ENCODE assay signal across 28 mouse cellular contexts in the genomic region with DNA sequence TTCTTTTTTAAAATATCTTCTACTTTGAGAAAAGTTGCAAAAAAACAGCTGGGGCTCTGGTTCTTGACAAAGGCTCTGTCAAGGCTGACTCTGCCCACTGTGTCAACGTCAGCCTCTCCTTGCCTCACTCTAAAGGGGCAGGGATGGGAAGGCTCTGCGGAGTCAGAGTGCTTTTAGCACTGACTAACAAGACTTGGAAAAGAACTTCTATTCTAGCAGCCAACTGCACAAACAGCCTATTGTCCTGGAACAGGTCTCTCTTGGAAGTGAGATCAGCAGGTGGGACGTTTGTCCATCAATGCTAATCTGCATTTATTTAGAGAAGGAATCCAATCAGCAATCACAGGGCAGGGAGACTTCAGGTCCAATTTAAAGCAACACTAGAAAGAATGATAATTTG. TPM values are rescaled to one million over a fixed set of nuclear protein-coding genes. Genes with fewer than 3 reads are reported as not detected.
DNase-seq lines count a peak whose midpoint lies in the region; ATAC-seq and TF ChIP-seq lines count a peak whose summit lies in the region.
"Had no signal": no experiment of that assay in that cellular context is flagged by ENCODE, and none has a peak within 500 bp of the region (broad histone marks: within the 10 kb centered on the region; RNA-seq: fewer than 3 reads in every experiment).

No protein-coding gene starts in this region.

- no peaks in the 10 kb centered on the region for H3K9me3 ChIP-seq in forebrain, embryonic 12.5 days
- H3K9me3 ChIP-seq in forebrain, embryonic 10.5 days = no peaks in the 10 kb centered on the region
- no peaks in the 10 kb centered on the region for H3K9me3 ChIP-seq in ES-Bruce4 (replicated peaks; ENCODE audit: control insufficient read depth, insufficient read depth, low read length, poor library complexity, severe bottlenecking)
- no peaks in the 10 kb centered on the region for H3K9me3 ChIP-seq in ES-E14 (ENCODE audit: control insufficient read depth, insufficient read depth, low read depth, low read length)
- no peaks in the 10 kb centered on the region for H3K9me3 ChIP-seq in heart, embryonic 11.5 days (replicated peaks; ENCODE audit: control insufficient read depth, low read length)
- H3K9me3 ChIP-seq: embryonic facial prominence, embryonic 12.5 days; embryonic facial prominence, embryonic 15.5 days; G1E; heart, embryonic 12.5 days; heart, embryonic 15.5 days; hindbrain, embryonic 12.5 days; hindbrain, embryonic 15.5 days; kidney, embryonic 15.5 days had no signal

- in situ Hi-C loops in ES-E14 (cut with MboI; ENCODE audit: low sequenced_read_pairs in 2 of 2, unreplicated experiment in 2 of 2) = no loop called here

- DNase-seq in forebrain, embryonic 10.5 days (ENCODE audit: extremely low spot score, low spot score) = no peak
- DNase-seq in ES-E14 (ENCODE audit: low read depth, low spot score) (peak; percentile 55), ZHBTc4 (ENCODE audit: low read depth, low spot score) (peak; percentile 79)
- DNase-seq in urinary bladder, postnatal 36 days (ENCODE audit: low spot score in 2 of 2) = no peak
- DNase-seq in kidney, adult 8-10 months = no peak
- DNase-seq: adrenal gland, postnatal 10 days; B cell, adult 2 months; cerebellum, adult 18-20 months; cerebellum, adult 9-10 months; cerebellum, postnatal 14 days; gastrocnemius, postnatal 10 days; gastrocnemius, postnatal 36 days; heart, postnatal 10 days; kidney, adult 2 months had no signal

- TF ChIP-seq CTCF in ES-Bruce4 (IDR thresholded peaks at IDR 0.05; ENCODE audit: low read depth, low read length) = no peak

- no peak overlapping the region for H3K4me3 ChIP-seq in forebrain, embryonic 12.5 days (replicated peaks)
- H3K4me3 ChIP-seq in forebrain, embryonic 10.5 days = no peak overlapping the region
- H3K4me3 ChIP-seq in ES-Bruce4 (ENCODE audit: low read depth, low read length) (no peak overlapping the region), ES-E14 (ENCODE audit: insufficient read depth in 1 of 2, low read depth in 1 of 2, low read length in 2 of 2, poor library complexity in 1 of 2, severe bottlenecking in 1 of 2) (no peak overlapping the region)
- no peak overlapping the region for H3K4me3 ChIP-seq in heart, embryonic 11.5 days (ENCODE audit: low read depth, low read length)
- H3K4me3 ChIP-seq: embryonic facial prominence, embryonic 12.5 days; embryonic facial prominence, embryonic 15.5 days; heart, embryonic 12.5 days; heart, embryonic 15.5 days; hindbrain, embryonic 12.5 days; hindbrain, embryonic 15.5 days; kidney, embryonic 15.5 days had no signal

- H3K36me3 ChIP-seq in forebrain, embryonic 12.5 days (replicated peaks) = peaks cover 81% of the 10 kb centered on the region
- H3K36me3 ChIP-seq in forebrain, embryonic 10.5 days (replicated peaks) = peaks cover 97% of the 10 kb centered on the region
- H3K36me3 ChIP-seq in ES-Bruce4 (ENCODE audit: control insufficient read depth, insufficient read depth, low read length, poor library complexity, severe bottlenecking) = peaks cover 71% of the 10 kb centered on the region
- peaks cover 23% of the 10 kb centered on the region for H3K36me3 ChIP-seq in ES-E14 (ENCODE audit: control insufficient read depth, insufficient read depth, low read length, poor library complexity, severe bottlenecking)
- H3K36me3 ChIP-seq in heart, embryonic 11.5 days (ENCODE audit: control insufficient read depth, insufficient read depth, low read length) = peaks cover 15% of the 10 kb centered on the region

- peak overlapping the region; percentile 31; the same call in 1 of the 2 replicates for H3K27ac ChIP-seq in forebrain, embryonic 12.5 days
- H3K27ac ChIP-seq in forebrain, embryonic 10.5 days = no peak overlapping the region
- H3K27ac ChIP-seq in ES-Bruce4 (ENCODE audit: insufficient read depth, low read length) (no peak overlapping the region), ES-E14 (ENCODE audit: insufficient read depth, low read depth, low read length, poor library complexity, severe bottlenecking) (no peak overlapping the region; the same call in 1 of the 2 replicates)
- H3K27ac ChIP-seq in heart, embryonic 11.5 days (ENCODE audit: low read depth, low read length) = no peak overlapping the region
- H3K27ac ChIP-seq: embryonic facial prominence, embryonic 12.5 days; embryonic facial prominence, embryonic 15.5 days; heart, embryonic 15.5 days; hindbrain, embryonic 12.5 days; hindbrain, embryonic 15.5 days; kidney, embryonic 15.5 days had no signal

- H3K4me1 ChIP-seq in forebrain, embryonic 12.5 days = no peaks in the 10 kb centered on the region
- H3K4me1 ChIP-seq in forebrain, embryonic 10.5 days = peaks cover 12% of the 10 kb centered on the region
- peaks cover 2% of the 10 kb centered on the region for H3K4me1 ChIP-seq in ES-Bruce4 (ENCODE audit: control insufficient read depth, insufficient read depth, low read length)
- peaks cover 0 to 11% of the 10 kb centered on the region in 2 experiments; a peak in 2 of 4 replicates for H3K4me1 ChIP-seq in ES-E14 (ENCODE audit: control insufficient read depth in 2 of 2, insufficient read depth in 2 of 2, low read length in 2 of 2, poor library complexity in 1 of 2)
- H3K4me1 ChIP-seq in heart, embryonic 11.5 days (ENCODE audit: control insufficient read depth, insufficient read depth, low read length) = peaks cover 13% of the 10 kb centered on the region
- H3K4me1 ChIP-seq: embryonic facial prominence, embryonic 12.5 days; embryonic facial prominence, embryonic 15.5 days; hindbrain, embryonic 12.5 days; hindbrain, embryonic 15.5 days; kidney, embryonic 15.5 days had no signal

- 17% methylated on average over 3 of the region's 3 CpGs for WGBS in forebrain, embryonic 12.5 days
- 41% methylated on average over 3 of the region's 3 CpGs for WGBS in forebrain, embryonic 10.5 days
- 79% methylated on average over 3 of the region's 3 CpGs for WGBS in heart, embryonic 11.5 days (ENCODE audit: insufficient replicate concordance)

- ATAC-seq in forebrain, embryonic 12.5 days (ENCODE audit: low FRiP score) = no peak
- ATAC-seq in heart, embryonic 11.5 days (replicated peaks; ENCODE audit: insufficient number of reproducible peaks, low FRiP score, low TSS enrichment) = no peak
- ATAC-seq: forebrain, embryonic 16.5 days; intestine, postnatal 0 days had no signal

- H3K27me3 ChIP-seq in forebrain, embryonic 12.5 days = no peaks in the 10 kb centered on the region
- no peaks in the 10 kb centered on the region for H3K27me3 ChIP-seq in forebrain, embryonic 10.5 days (ENCODE audit: poor library complexity, severe bottlenecking)
- no peaks in the 10 kb centered on the region for H3K27me3 ChIP-seq in ES-Bruce4 (ENCODE audit: control insufficient read depth, insufficient read depth, low read length, poor library complexity, severe bottlenecking)
- H3K27me3 ChIP-seq in heart, embryonic 11.5 days (ENCODE audit: control insufficient read depth, insufficient read depth, low read length) = no peaks in the 10 kb centered on the region
- H3K27me3 ChIP-seq: CH12.LX; embryonic facial prominence, embryonic 12.5 days; embryonic facial prominence, embryonic 15.5 days; heart, embryonic 12.5 days; heart, embryonic 15.5 days; hindbrain, embryonic 12.5 days; hindbrain, embryonic 15.5 days; kidney, embryonic 15.5 days had no signal

- no peak overlapping the region for H3K4me2 ChIP-seq in forebrain, embryonic 12.5 days
- H3K4me2 ChIP-seq in heart, embryonic 11.5 days = no peak overlapping the region
- H3K4me2 ChIP-seq: embryonic facial prominence, embryonic 12.5 days; embryonic facial prominence, embryonic 15.5 days; heart, embryonic 12.5 days; heart, embryonic 15.5 days; hindbrain, embryonic 12.5 days; hindbrain, embryonic 15.5 days; kidney, embryonic 15.5 days had no signal

- TF ChIP-seq POLR2A in ES-Bruce4 (IDR thresholded peaks at IDR 0.05; ENCODE audit: insufficient read depth, low read length) = no peak

- no peak overlapping the region for H3K9ac ChIP-seq in forebrain, embryonic 12.5 days
- H3K9ac ChIP-seq in ES-Bruce4 (ENCODE audit: low read depth, poor library complexity, severe bottlenecking) (no peak overlapping the region), ES-E14 (ENCODE audit: insufficient read depth, low read depth, low read length, poor library complexity, severe bottlenecking) (no peak overlapping the region)
- H3K9ac ChIP-seq in heart, embryonic 11.5 days (ENCODE audit: low read depth, low read length) = no peak overlapping the region
- H3K9ac ChIP-seq: embryonic facial prominence, embryonic 12.5 days; embryonic facial prominence, embryonic 15.5 days; heart, embryonic 12.5 days; heart, embryonic 15.5 days; hindbrain, embryonic 12.5 days; hindbrain, embryonic 15.5 days; kidney, embryonic 15.5 days had no signal

- peak; percentile 59; the same call in 1 of the 2 replicates for TF ChIP-seq EP300 in ES-Bruce4 (IDR thresholded peaks at IDR 0.05; ENCODE audit: insufficient read depth, low read depth, low read length)

TF ChIP-seq in ES-E14, 5 proteins besides CTCF, POLR2A, EP300 and RAD21:
- TF ChIP-seq ZNF384 (IDR thresholded peaks at IDR 0.05; ENCODE audit: low read depth, low read length) (no peak), CHD2 (IDR thresholded peaks at IDR 0.05; ENCODE audit: low read depth, low read length) (no peak), MAFK (IDR thresholded peaks at IDR 0.05; ENCODE audit: insufficient read depth, low read depth, low read length) (no peak), ZC3H11A (IDR thresholded peaks at IDR 0.05; ENCODE audit: borderline replicate concordance, low read depth, low read length) (no peak), HCFC1 (IDR thresholded peaks at IDR 0.05; ENCODE audit: borderline replicate concordance, insufficient read depth, low read length) (no peak)

RNA-seq across cellular contexts. Expression of gene Kpnb1, which starts 35.8 kb away (rescaled TPM):
- 71.3 and 73.9 TPM in 2 replicates for polyA plus RNA-seq in forebrain, embryonic 12.5 days (2016; fragmentation: Nextera tagmentation; extraction: Ambion mirVana)
- polyA plus RNA-seq in forebrain, embryonic 10.5 days (2016; fragmentation: Nextera tagmentation; extraction: Ambion mirVana) = 98.3 and 99.9 TPM in 2 replicates
- 316 and 345 TPM in 2 replicates for polyA plus RNA-seq in ES-Bruce4 (2011; ENCODE audit: insufficient read depth, insufficient read length, low read depth, missing spikeins)
- 272 and 369 TPM in 2 replicates for total RNA-seq in ES-E14 (2012; rRNA removed)
- polyA plus RNA-seq in heart, embryonic 11.5 days (2014; fragmentation: Nextera tagmentation; extraction: Ambion mirVana) = 61.2 and 63.6 TPM in 2 replicates

RNA-seq across cellular contexts. Expression of gene Npepps, which starts 57.0 kb away (rescaled TPM):
- polyA plus RNA-seq in forebrain, embryonic 12.5 days (2016; fragmentation: Nextera tagmentation; extraction: Ambion mirVana) = 138 and 146 TPM in 2 replicates
- polyA plus RNA-seq in forebrain, embryonic 10.5 days (2016; fragmentation: Nextera tagmentation; extraction: Ambion mirVana) = 96.2 and 101 TPM in 2 replicates
- polyA plus RNA-seq in ES-Bruce4 (2011; ENCODE audit: insufficient read depth, insufficient read length, low read depth, missing spikeins) = 213 and 223 TPM in 2 replicates
- 86.1 and 107 TPM in 2 replicates for total RNA-seq in ES-E14 (2012; rRNA removed)
- 78.0 and 79.8 TPM in 2 replicates for polyA plus RNA-seq in heart, embryonic 11.5 days (2014; fragmentation: Nextera tagmentation; extraction: Ambion mirVana)

Comparison
In these comparisons a context has a peak if more than half of its experiments do, and no peak if none do; other contexts are left out.
1. DNase-seq: peak in ES-E14 (single experiment) and ZHBTc4 (single experiment); none in forebrain, embryonic 10.5 days (single experiment), urinary bladder, postnatal 36 days (0 of 2) and kidney, adult 8-10 months (0 of 2).